Mouse (Mus musculus) MEL (cell line): Measurements from ENCODE around the gene Mypop. TPM values are rescaled to one million over a fixed set of nuclear protein-coding genes. Genes with fewer than 3 reads are reported as not detected.

Experiments used
- DNase-seq: peaks from one replicate; pipeline ENCODE4 v3.0.0; 2011; ENCODE audit warnings: low read depth, low spot score
- H3K27ac ChIP-seq: 2 replicates; pipeline ENCODE4 v1.5.1; 2012; ENCODE audit warnings: low read depth, mild to moderate bottlenecking, control low read depth, low read length, moderate library complexity; ENCODE audit not compliant: control insufficient read depth
- H3K27me3 ChIP-seq, 2 experiments: fragments of 150-350 bp in 1 of 2; sonication (generic) in 1 of 2; 2 replicates each; pipeline ENCODE4 v1.6.1; 2012; ENCODE audit warnings: low read length in 2 of 2, mild to moderate bottlenecking in 2 of 2, improper control_type of control experiment in 1 of 2, moderate library complexity in 1 of 2; ENCODE audit not compliant: insufficient read depth in 2 of 2, control insufficient read depth in 1 of 2
- H3K36me3 ChIP-seq, 2 experiments: 2 replicates each; pipeline ENCODE4 v1.6.1; 2012 to 2014; ENCODE audit warnings: low read length in 2 of 2, improper control_type of control experiment in 1 of 2, inconsistent platforms in 1 of 2, mild to moderate bottlenecking in 1 of 2; ENCODE audit not compliant: insufficient read depth in 2 of 2, control insufficient read depth in 1 of 2
- H3K4me1 ChIP-seq, 2 experiments: fragments of 150-350 bp in 1 of 2; sonication (generic) in 1 of 2; 2 replicates each; pipeline ENCODE4 v1.6.1; 2012; ENCODE audit warnings: low read length in 2 of 2, improper control_type of control experiment in 1 of 2, mild to moderate bottlenecking in 1 of 2; ENCODE audit not compliant: insufficient read depth in 2 of 2, control insufficient read depth in 1 of 2
- H3K4me3 ChIP-seq, 2 experiments: fragments of 150-350 bp in 1 of 2; sonication (generic) in 1 of 2; 2 replicates each; pipeline ENCODE4 v1.5.1; 2012; ENCODE audit warnings: low read depth in 2 of 2, low read length in 2 of 2, mild to moderate bottlenecking in 2 of 2, moderate library complexity in 2 of 2, control low read depth in 1 of 2, improper control_type of control experiment in 1 of 2; ENCODE audit not compliant: control insufficient read depth in 1 of 2, insufficient read depth in 1 of 2
- H3K79me2 ChIP-seq: 2 replicates; pipeline ENCODE4 v1.6.1; 2012; ENCODE audit warnings: mild to moderate bottlenecking, low read length, moderate library complexity; ENCODE audit not compliant: control insufficient read depth, poor library complexity, insufficient read depth
- H3K9ac ChIP-seq: 2 replicates; pipeline ENCODE4 v1.6.1; 2012; ENCODE audit warnings: low read depth, mild to moderate bottlenecking, control low read depth, low read length, moderate library complexity; ENCODE audit not compliant: control insufficient read depth, poor library complexity, severe bottlenecking
- H3K9me3 ChIP-seq: fragments of 150-350 bp; sonication (generic); replicated peaks from 2 replicates; pipeline ENCODE4 v1.6.1; 2012; ENCODE audit warnings: mild to moderate bottlenecking, low read length, improper control_type of control experiment, moderate library complexity; ENCODE audit not compliant: insufficient read depth
- BHLHE40 ChIP-seq: IDR thresholded peaks from 2 replicates; pipeline ENCODE4 v1.6.1; 2012; ENCODE audit warnings: low read depth, mild to moderate bottlenecking, inconsistent platforms, low read length, improper control_type of control experiment, borderline replicate concordance
- CHD2 ChIP-seq: IDR thresholded peaks from 2 replicates; pipeline ENCODE4 v1.6.1; 2011; ENCODE audit warnings: low read length, improper control_type of control experiment
- ELF1 ChIP-seq: IDR thresholded peaks from 2 replicates; pipeline ENCODE4 v1.6.1; 2014; ENCODE audit warnings: low read depth, mild to moderate bottlenecking, inconsistent platforms, low read length, improper control_type of control experiment, moderate library complexity
- ETS1 ChIP-seq: IDR thresholded peaks from 2 replicates; pipeline ENCODE4 v1.6.1; 2012; ENCODE audit warnings: low read depth, mild to moderate bottlenecking, inconsistent platforms, low read length, improper control_type of control experiment, moderate library complexity
- HCFC1 ChIP-seq: IDR thresholded peaks from 2 replicates; pipeline ENCODE4 v1.6.1; 2012; ENCODE audit warnings: low read depth, mild to moderate bottlenecking, inconsistent platforms, low read length, improper control_type of control experiment, moderate library complexity
- MAFK ChIP-seq: IDR thresholded peaks from 2 replicates; pipeline ENCODE4 v1.6.1; 2011; ENCODE audit warnings: low read depth, mild to moderate bottlenecking, low read length, improper control_type of control experiment, borderline replicate concordance
- MXI1 ChIP-seq: IDR thresholded peaks from 2 replicates; pipeline ENCODE4 v1.6.1; 2011; ENCODE audit warnings: mild to moderate bottlenecking, low read depth, low read length, improper control_type of control experiment
- MYB ChIP-seq: IDR thresholded peaks from 2 replicates; pipeline ENCODE4 v1.6.1; 2011; ENCODE audit warnings: mild to moderate bottlenecking, low read depth, low read length, improper control_type of control experiment
- NRF1 ChIP-seq: IDR thresholded peaks from 2 replicates; pipeline ENCODE4 v1.6.1; 2014; ENCODE audit warnings: low read depth, mild to moderate bottlenecking, inconsistent platforms, low read length, improper control_type of control experiment, moderate library complexity; ENCODE audit not compliant: poor library complexity, insufficient read depth, severe bottlenecking
- POLR2AphosphoS5 ChIP-seq: IDR thresholded peaks from 2 replicates; pipeline ENCODE4 v1.6.1; 2012; ENCODE audit warnings: low read depth, borderline replicate concordance, mild to moderate bottlenecking, inconsistent platforms, low read length, moderate library complexity, mixed read lengths
- TAL1 ChIP-seq: IDR thresholded peaks from 2 replicates; pipeline ENCODE4 v1.6.1; 2012; ENCODE audit warnings: mild to moderate bottlenecking, inconsistent platforms, low read length, moderate library complexity, mixed read lengths
- TCF12 ChIP-seq: IDR thresholded peaks from 2 replicates; pipeline ENCODE4 v1.6.1; 2014; ENCODE audit warnings: low read depth, mild to moderate bottlenecking, inconsistent platforms, low read length, improper control_type of control experiment, moderate library complexity
- UBTF ChIP-seq: IDR thresholded peaks from 2 replicates; pipeline ENCODE4 v1.6.1; 2012; ENCODE audit warnings: low read depth, mild to moderate bottlenecking, inconsistent platforms, low read length, improper control_type of control experiment, moderate library complexity, borderline replicate concordance; ENCODE audit not compliant: insufficient read depth
- USF1 ChIP-seq: IDR thresholded peaks from 2 replicates; pipeline ENCODE4 v1.6.1; 2014; ENCODE audit warnings: low read depth, mild to moderate bottlenecking, inconsistent platforms, low read length, improper control_type of control experiment, moderate library complexity
- ZMIZ1 ChIP-seq: IDR thresholded peaks from 2 replicates; pipeline ENCODE4 v1.6.1; 2012; ENCODE audit warnings: low read depth, mild to moderate bottlenecking, inconsistent platforms, low read length, improper control_type of control experiment, moderate library complexity
- ZNF384 ChIP-seq: IDR thresholded peaks from 2 replicates; pipeline ENCODE4 v1.6.1; 2012; ENCODE audit warnings: low read depth, mild to moderate bottlenecking, inconsistent platforms, low read length, improper control_type of control experiment
- polyA plus RNA-seq, 2 experiments: library from polyadenylated mRNA; stranded (reverse) in 1 of 2; unstranded in 1 of 2; fragments of >175 nt in 1 of 2; fragments of >200 nt in 1 of 2; gene quantifications; 2 replicates each; pipeline versions ENCODE4 v1.2.1 to v1.2.4; 2012; ENCODE audit warnings: low replicate concordance in 2 of 2, low read depth in 1 of 2; ENCODE audit not compliant: insufficient read length in 2 of 2, insufficient read depth in 1 of 2, missing spikeins in 1 of 2
- total RNA-seq: library from RNA; depleted of rRNA; stranded (reverse); fragments of 300-350 nt; gene quantifications from 2 replicates; pipeline ENCODE4 v1.2.3, GENCODE M21; 2012

Gene Mypop
- total and polyA plus RNA-seq, 3 experiments, result 1.2 to 6.5 TPM; not detected in 1

- Histone ChIP-seq H3K27ac (no peak overlapping the region), H3K4me3 (no peak overlapping the region), H3K27me3 (peaks cover 2 to 12% of the 10 kb centered on the region in 2 experiments), H3K4me1 (no peaks in the 10 kb centered on the region), H3K9ac (no peak overlapping the region), H3K79me2 (no peaks in the 10 kb centered on the region), H3K36me3 (no peaks in the 10 kb centered on the region), H3K9me3 (no peaks in the 10 kb centered on the region)
- TF ChIP-seq ETS1 (no peak), UBTF (no peak), ZNF384 (no peak)
- DNase-seq, result no peak
These were observed 48.7 kb upstream of the Mypop start for GRCm38 (mm10) chr7:18942376-18942775.

- Histone ChIP-seq H3K36me3 (no peaks in the 10 kb centered on the region), H3K4me3 (no peak overlapping the region), H3K27ac (no peak overlapping the region), H3K4me1 (no peaks in the 10 kb centered on the region), H3K27me3 (peaks cover 2 to 12% of the 10 kb centered on the region in 2 experiments), H3K9me3 (no peaks in the 10 kb centered on the region), H3K79me2 (no peaks in the 10 kb centered on the region), H3K9ac (no peak overlapping the region)
- no peak for TF ChIP-seq ELF1
- no peak for TF ChIP-seq USF1
- TF ChIP-seq MYB, result no peak
- TF ChIP-seq UBTF, result no peak
- TF ChIP-seq ZMIZ1, result no peak
- no peak for TF ChIP-seq TAL1
- no peak for TF ChIP-seq POLR2AphosphoS5
- no peak for TF ChIP-seq MXI1
- no peak for TF ChIP-seq BHLHE40
- no peak for TF ChIP-seq MAFK
- TF ChIP-seq TCF12, result no peak
- TF ChIP-seq NRF1, result no peak
- TF ChIP-seq CHD2, result no peak
- no peak for TF ChIP-seq HCFC1
- no peak for DNase-seq
These were observed 48.2 kb upstream of the Mypop start for GRCm38 (mm10) chr7:18942815-18943214.
